Mouse (Mus musculus) cortical plate, adult 2 months (tissue): ENCODE data around the gene Gjc3. TPM values are rescaled to one million over a fixed set of nuclear protein-coding genes. Genes with fewer than 3 reads are reported as not detected.
"Not testable (repeated sequence)": the region's sequence is repeated elsewhere in the genome, so short reads cannot be mapped to it uniquely, and the experiment has no call there.

Experiments used
- H3K27ac ChIP-seq: fragments of 200-500 bp; 2 replicates; pipeline ENCODE4 v1.5.1; 2012; ENCODE audit warnings: low read length, control low read depth, inconsistent platforms; ENCODE audit not compliant: insufficient read depth
- H3K4me1 ChIP-seq: fragments of 200-500 bp; 2 replicates; pipeline ENCODE4 v1.6.1; 2011; ENCODE audit warnings: low read length; ENCODE audit not compliant: control insufficient read depth, insufficient read depth
- H3K4me3 ChIP-seq: fragments of 200-500 bp; 2 replicates; pipeline ENCODE4 v1.5.1; 2011; ENCODE audit warnings: mild to moderate bottlenecking, low read length, control low read depth; ENCODE audit not compliant: insufficient read depth
- CTCF ChIP-seq: fragments of 200-500 bp; IDR thresholded peaks from 2 replicates; pipeline ENCODE4 v1.5.1; 2011; ENCODE audit warnings: mild to moderate bottlenecking, control low read depth, low read length; ENCODE audit not compliant: insufficient read depth; ENCODE audit errors: extremely low read depth
- POLR2A ChIP-seq: fragments of 200-500 bp; IDR thresholded peaks from 2 replicates; pipeline ENCODE4 v1.6.1; 2011; ENCODE audit warnings: mild to moderate bottlenecking, low read length, control low read depth; ENCODE audit not compliant: insufficient read depth; ENCODE audit errors: extremely low read depth
- polyA plus RNA-seq: library from polyadenylated mRNA; depleted of rRNA; stranded (reverse); fragments of >200 nt; gene quantifications from 2 replicates; pipeline ENCODE4 v1.2.3, GENCODE M21; 2012

Gjc3 gene
- polyA plus RNA-seq, 1 experiment: 57.3 TPM

GRCm38 (mm10) chr5:137966492-137966891, 3.6 kb upstream of the Gjc3 start:
- H3K4me1 ChIP-seq: no peaks in the 10 kb centered on the region
- no peak overlapping the region for H3K4me3 ChIP-seq
- no peak for TF ChIP-seq POLR2A
- no peak for TF ChIP-seq CTCF
- H3K27ac ChIP-seq: 0 out of 2 replicates have a peak overlapping the region, but pooled peaks have one; percentile 40

GRCm38 (mm10) chr5:137956404-137956803, 6.5 kb downstream of the Gjc3 start:
- no peaks in the 10 kb centered on the region for H3K4me1 ChIP-seq
- H3K4me3 ChIP-seq: no peak overlapping the region
- no peak overlapping the region for H3K27ac ChIP-seq
- TF ChIP-seq CTCF (no peak), POLR2A (no peak)

GRCm38 (mm10) chr5:137951218-137951617, 11.7 kb downstream of the Gjc3 start:
- TF ChIP-seq POLR2A (no peak), CTCF (no peak)
- Histone ChIP-seq H3K4me1 (no peaks in the 10 kb centered on the region), H3K4me3 (no peak overlapping the region), H3K27ac (no peak overlapping the region)

- Histone ChIP-seq H3K4me3 (no peak overlapping the region), H3K4me1 (no peaks in the 10 kb centered on the region), H3K27ac (no peak overlapping the region)
- no peak for TF ChIP-seq CTCF
- TF ChIP-seq POLR2A: no peak
Observed at GRCm38 (mm10) chr5:137947303-137947702, 15.6 kb downstream of the Gjc3 start.

- Histone ChIP-seq H3K4me3 (no peak overlapping the region), H3K27ac (no peak overlapping the region), H3K4me1 (no peaks in the 10 kb centered on the region)
- TF ChIP-seq CTCF: no peak
- TF ChIP-seq POLR2A: no peak
Observed at GRCm38 (mm10) chr5:137943133-137943532, 19.8 kb downstream of the Gjc3 start.

- no peak overlapping the region for H3K4me3 ChIP-seq
- no peak overlapping the region for H3K27ac ChIP-seq
- TF ChIP-seq POLR2A (no peak), CTCF (no peak)
- no peaks in the 10 kb centered on the region for H3K4me1 ChIP-seq
Observed at GRCm38 (mm10) chr5:137940948-137941347, 21.9 kb downstream of the Gjc3 start.

GRCm38 (mm10) chr5:137937238-137937637, 25.7 kb downstream of the Gjc3 start:
- no peaks in the 10 kb centered on the region for H3K4me1 ChIP-seq
- H3K27ac ChIP-seq: no peak overlapping the region
- TF ChIP-seq CTCF (no peak), POLR2A (no peak)
- H3K4me3 ChIP-seq: no peak overlapping the region

- no peak overlapping the region for H3K27ac ChIP-seq
- no peaks in the 10 kb centered on the region for H3K4me1 ChIP-seq
- TF ChIP-seq CTCF (no peak), POLR2A (no peak)
- no peak overlapping the region for H3K4me3 ChIP-seq
Observed at GRCm38 (mm10) chr5:137936486-137936885, 26.4 kb downstream of the Gjc3 start.

GRCm38 (mm10) chr5:137933934-137934333, 29.0 kb downstream of the Gjc3 start:
- not testable (repeated sequence) for H3K27ac ChIP-seq, H3K4me1 ChIP-seq, H3K4me3 ChIP-seq

GRCm38 (mm10) chr5:137928439-137928838, 34.5 kb downstream of the Gjc3 start:
- Histone ChIP-seq H3K4me1 (no peaks in the 10 kb centered on the region), H3K27ac (no peak overlapping the region), H3K4me3 (no peak overlapping the region)
- no peak for TF ChIP-seq CTCF
- TF ChIP-seq POLR2A: no peak

GRCm38 (mm10) chr5:137922171-137922570, 40.7 kb downstream of the Gjc3 start:
- TF ChIP-seq POLR2A (no peak), CTCF (no peak)
- Histone ChIP-seq H3K4me1 (no peaks in the 10 kb centered on the region), H3K4me3 (no peak overlapping the region), H3K27ac (no peak overlapping the region)
